ENCODE assay signal across 12 mouse cellular contexts in the genomic region with DNA sequence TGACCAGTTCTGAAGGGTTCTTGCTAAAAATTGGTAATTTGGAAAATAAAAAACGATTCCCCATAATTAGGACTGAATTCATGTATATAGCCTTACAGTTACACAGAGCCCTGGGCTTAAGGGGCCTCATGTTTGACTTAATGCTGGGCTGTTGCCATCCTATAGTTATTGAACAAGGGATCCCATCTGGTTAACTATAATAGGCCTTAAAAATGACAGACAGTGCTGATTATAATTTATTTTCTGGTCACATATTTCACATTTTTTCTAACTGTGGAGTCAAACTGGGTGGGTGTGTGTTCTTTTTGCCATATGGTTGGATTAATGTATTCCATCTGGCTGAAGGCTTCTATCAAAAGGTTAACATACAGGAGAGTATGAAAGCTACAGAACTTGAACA.
"Had no signal": no experiment of that assay in that cellular context is flagged by ENCODE, and none has a peak within 500 bp of the region (broad histone marks: within the 10 kb centered on the region; RNA-seq: fewer than 3 reads in every experiment).

No protein-coding gene starts in this region.

- H3K27ac ChIP-seq: limb, embryonic 12.5 days; liver, embryonic 14.5 days; midbrain, embryonic 13.5 days; neural tube, embryonic 15.5 days; stomach, postnatal 0 days had no signal

- H3K4me3 ChIP-seq: limb, embryonic 12.5 days; midbrain, embryonic 13.5 days; myocyte; neural tube, embryonic 15.5 days had no signal

- ATAC-seq: midbrain, embryonic 13.5 days had no signal

- H3K36me3 ChIP-seq: limb, embryonic 12.5 days; midbrain, embryonic 13.5 days; neural tube, embryonic 15.5 days had no signal

- H3K9me3 ChIP-seq: limb, embryonic 12.5 days; midbrain, embryonic 13.5 days; neural tube, embryonic 15.5 days had no signal

- H3K4me1 ChIP-seq: limb, embryonic 12.5 days; midbrain, embryonic 13.5 days; neural tube, embryonic 15.5 days had no signal

- H3K4me2 ChIP-seq: limb, embryonic 12.5 days; midbrain, embryonic 13.5 days; neural tube, embryonic 15.5 days had no signal

- H3K27me3 ChIP-seq: limb, embryonic 12.5 days; midbrain, embryonic 13.5 days; neural tube, embryonic 15.5 days had no signal

- DNase-seq: kidney, adult 11 months; kidney, postnatal 14 days; lung, adult 18-20 months; right cerebral cortex, adult 18-20 months; right cerebral cortex, postnatal 25 days; thymus, postnatal 4 days had no signal

- H3K9ac ChIP-seq: limb, embryonic 12.5 days; liver, embryonic 14.5 days; midbrain, embryonic 13.5 days; neural tube, embryonic 15.5 days had no signal
